Comparison of ENCODE assay signal across 24 mouse cellular contexts in the genomic region with DNA sequence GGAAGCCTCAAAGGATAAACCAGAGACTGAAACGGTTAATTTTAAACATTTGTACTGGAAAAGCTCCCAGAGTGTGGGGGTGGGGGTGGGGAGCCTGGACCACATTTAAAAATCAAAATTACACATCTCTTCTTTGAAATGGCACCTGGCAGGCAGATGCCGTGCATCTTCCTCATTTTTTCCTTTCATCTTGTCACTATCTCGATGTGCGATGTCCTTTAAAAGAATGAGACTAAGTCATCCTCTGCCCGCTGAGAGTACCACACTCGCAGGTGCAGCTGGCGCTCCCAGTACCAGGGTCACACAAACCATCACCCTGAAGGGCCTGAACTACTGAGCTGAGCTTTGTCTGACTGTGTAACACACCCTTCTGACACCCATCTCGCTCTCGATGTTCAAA. TPM values are rescaled to one million over a fixed set of nuclear protein-coding genes. Genes with fewer than 3 reads are reported as not detected.
DNase-seq lines count a peak whose midpoint lies in the region; ATAC-seq and TF ChIP-seq lines count a peak whose summit lies in the region.
"Had no signal": no experiment of that assay in that cellular context is flagged by ENCODE, and none has a peak within 500 bp of the region (broad histone marks: within the 10 kb centered on the region; RNA-seq: fewer than 3 reads in every experiment).

No protein-coding gene starts in this region.

- H3K27ac ChIP-seq in CH12.LX (ENCODE audit: insufficient read depth, low read depth): no peak overlapping the region
- H3K27ac ChIP-seq in thymus, adult 2 months (ENCODE audit: control insufficient read depth, insufficient read depth, low read length): no peak overlapping the region
- H3K27ac ChIP-seq in hindbrain, embryonic 14.5 days: no peak overlapping the region
- H3K27ac ChIP-seq: embryonic facial prominence, embryonic 12.5 days; forebrain, embryonic 15.5 days; heart, adult 2 months; intestine, embryonic 15.5 days had no signal

- in situ Hi-C loops in CH12.LX (cut with MboI; ENCODE audit: low pct_ligation_motif_present, low pct_unique_long_range_greater_than_20kb, low sequenced_read_pairs): no loop called here

- no peak overlapping the region for H3K4me3 ChIP-seq in CH12.LX (replicated peaks in 1 of 3; ENCODE audit: low read depth in 2 of 3, low read length in 2 of 3, poor library complexity in 1 of 3)
- no peak overlapping the region for H3K4me3 ChIP-seq in thymus, adult 2 months (ENCODE audit: control insufficient read depth, insufficient read depth, low read length)
- no peak overlapping the region for H3K4me3 ChIP-seq in hindbrain, embryonic 14.5 days (replicated peaks; ENCODE audit: low read length)
- H3K4me3 ChIP-seq: embryonic facial prominence, embryonic 12.5 days; forebrain, embryonic 15.5 days; heart, adult 2 months; heart, embryonic 12.5 days; intestine, embryonic 15.5 days had no signal

- no peak for TF ChIP-seq POLR2A in CH12.LX (IDR thresholded peaks at IDR 0.05; ENCODE audit: low read depth, low read length)
- no peak for TF ChIP-seq POLR2A in thymus, adult 2 months (IDR thresholded peaks at IDR 0.05; ENCODE audit: control insufficient read depth, extremely low read depth, insufficient read depth, low read length, poor library complexity)

- peak overlapping the region; percentile 32; the same call in 1 of the 2 replicates for H3K4me2 ChIP-seq in CH12.LX (ENCODE audit: insufficient read depth, low read depth, poor library complexity, severe bottlenecking)
- no peak overlapping the region for H3K4me2 ChIP-seq in hindbrain, embryonic 14.5 days (replicated peaks)
- H3K4me2 ChIP-seq: embryonic facial prominence, embryonic 12.5 days; heart, embryonic 12.5 days; intestine, embryonic 15.5 days had no signal

- peak; percentile 31 for DNase-seq in cerebellum, adult 9-11 months
- no peak for DNase-seq in cerebellum, postnatal 14 days
- DNase-seq in CH12.LX (ENCODE audit: extremely low read depth): peak; percentile 19
- peak; percentile 45 for DNase-seq in thymus, adult 2 months
- DNase-seq in thymus, postnatal 25 days: peak; percentile 60
- DNase-seq in gastrocnemius, postnatal 4 days (ENCODE audit: low spot score in 2 of 2): no peak
- no peak for DNase-seq in hindbrain, embryonic 14.5 days (ENCODE audit: low spot score)
- DNase-seq in lung, postnatal 14 days: no peak
- DNase-seq: adrenal gland, adult 8-10 months; adrenal gland, postnatal 36 days; cerebellum, postnatal 25 days; gastrocnemius, postnatal 10 days; heart, adult 2 months; heart, postnatal 36 days had no signal

- no peak for TF ChIP-seq RAD21 in CH12.LX (IDR thresholded peaks at IDR 0.05; ENCODE audit: low read depth, low read length)

- H3K9me3 ChIP-seq in CH12.LX (replicated peaks; ENCODE audit: low read length): peaks cover 14% of the 10 kb centered on the region
- no peaks in the 10 kb centered on the region for H3K9me3 ChIP-seq in hindbrain, embryonic 14.5 days (ENCODE audit: control insufficient read depth, low read length)
- H3K9me3 ChIP-seq: embryonic facial prominence, embryonic 12.5 days; forebrain, embryonic 15.5 days; heart, embryonic 12.5 days; intestine, embryonic 15.5 days had no signal

- H3K4me1 ChIP-seq in CH12.LX (ENCODE audit: control insufficient read depth in 1 of 2, insufficient read depth in 2 of 2): peaks cover 36 to 54% of the 10 kb centered on the region in 2 experiments
- H3K4me1 ChIP-seq in thymus, adult 2 months (replicated peaks; ENCODE audit: control insufficient read depth, insufficient read depth, low read length): peaks cover 67% of the 10 kb centered on the region
- peaks cover 17% of the 10 kb centered on the region for H3K4me1 ChIP-seq in hindbrain, embryonic 14.5 days (replicated peaks; ENCODE audit: control insufficient read depth, insufficient read depth, low read length)

- WGBS in thymus, adult 2 months: 8% methylated on average over 9 of the region's 9 CpGs
- WGBS in hindbrain, embryonic 14.5 days: 73% methylated on average over 9 of the region's 9 CpGs

- no peak for ATAC-seq in hindbrain, embryonic 14.5 days (ENCODE audit: low FRiP score)
- ATAC-seq: forebrain, embryonic 15.5 days; hindbrain, embryonic 16.5 days; intestine, embryonic 15.5 days had no signal

- no peaks in the 10 kb centered on the region for H3K36me3 ChIP-seq in CH12.LX (replicated peaks in 1 of 2; ENCODE audit: control insufficient read depth in 1 of 2, insufficient read depth in 1 of 2, low read length in 1 of 2)
- H3K36me3 ChIP-seq in thymus, adult 2 months (ENCODE audit: control insufficient read depth, insufficient read depth, low read length): no peaks in the 10 kb centered on the region
- H3K36me3 ChIP-seq in hindbrain, embryonic 14.5 days (replicated peaks; ENCODE audit: control insufficient read depth, insufficient read depth): no peaks in the 10 kb centered on the region
- H3K36me3 ChIP-seq: embryonic facial prominence, embryonic 12.5 days; forebrain, embryonic 15.5 days; G1E; heart, embryonic 12.5 days; intestine, embryonic 15.5 days had no signal

- dilution Hi-C loops in CH12.LX (cut with MboI; ENCODE audit: extremely low pct_ligation_motif_present, extremely low pct_unique_long_range_greater_than_20kb, low sequenced_read_pairs): no loop called here

- TF ChIP-seq CTCF in CH12.LX (conservative IDR thresholded peaks at IDR 0.05 in 1 of 2, IDR thresholded peaks at IDR 0.05 in 1 of 2; ENCODE audit: low read depth in 2 of 2, low read length in 2 of 2): no peak
- no peak for TF ChIP-seq CTCF in thymus, adult 2 months (IDR thresholded peaks at IDR 0.05; ENCODE audit: borderline replicate concordance, control insufficient read depth, extremely low read depth, insufficient read depth, low read length, poor library complexity)

- H3K79me2 ChIP-seq in CH12.LX (replicated peaks; ENCODE audit: control insufficient read depth, extremely low read depth, insufficient read depth, poor library complexity, severe bottlenecking): no peaks in the 10 kb centered on the region

- peak; percentile 64 for TF ChIP-seq EP300 in CH12.LX (IDR thresholded peaks at IDR 0.05; ENCODE audit: low read length)

- H3K27me3 ChIP-seq in CH12.LX (replicated peaks): no peaks in the 10 kb centered on the region
- peaks cover 5% of the 10 kb centered on the region; the same call in 1 of the 2 replicates for H3K27me3 ChIP-seq in thymus, adult 2 months (ENCODE audit: control insufficient read depth, insufficient read depth, low read length)
- peaks cover 45% of the 10 kb centered on the region for H3K27me3 ChIP-seq in hindbrain, embryonic 14.5 days (ENCODE audit: control insufficient read depth, insufficient read depth, low read length)

- no peak overlapping the region for H3K9ac ChIP-seq in CH12.LX (ENCODE audit: insufficient read depth, low read depth)
- H3K9ac ChIP-seq in hindbrain, embryonic 14.5 days: no peak overlapping the region
- H3K9ac ChIP-seq: embryonic facial prominence, embryonic 12.5 days; forebrain, embryonic 15.5 days; heart, embryonic 12.5 days; intestine, embryonic 15.5 days had no signal

TF ChIP-seq in CH12.LX, 34 proteins besides CTCF, POLR2A, EP300 and RAD21:
- TF ChIP-seq SMC3 (IDR thresholded peaks at IDR 0.05; ENCODE audit: low read depth, low read length) (no peak), USF2 (conservative IDR thresholded peaks at IDR 0.05; ENCODE audit: low read depth, low read length) (no peak), ZMIZ1 (IDR thresholded peaks at IDR 0.05; ENCODE audit: low read depth, low read length) (no peak), USF1 (IDR thresholded peaks at IDR 0.05; ENCODE audit: low read depth, low read length) (no peak), JUND (conservative IDR thresholded peaks at IDR 0.05; ENCODE audit: low read depth, low read length) (0 out of 2 replicates have a peak, but pooled peaks have one; percentile 34), CHD1 (IDR thresholded peaks at IDR 0.05; ENCODE audit: low read depth, low read length) (no peak), TBP (conservative IDR thresholded peaks at IDR 0.05; ENCODE audit: low read depth, low read length) (no peak), JUN (IDR thresholded peaks at IDR 0.05; ENCODE audit: insufficient read depth, low read depth, low read length) (peak; percentile 47; the same call in 1 of the 2 replicates), PAX5 (IDR thresholded peaks at IDR 0.05; ENCODE audit: low read length) (no peak), BHLHE40 (IDR thresholded peaks at IDR 0.05; ENCODE audit: low read depth, low read length) (peak; percentile 46), TCF12 (IDR thresholded peaks at IDR 0.05; ENCODE audit: low read depth, low read length) (peak; percentile 74), CHD2 (IDR thresholded peaks at IDR 0.05; ENCODE audit: low read length) (peak; percentile 67; the same call in 1 of the 2 replicates), IRF4 (IDR thresholded peaks at IDR 0.05; ENCODE audit: low read depth, low read length) (0 out of 2 replicates have a peak, but pooled peaks have one; percentile 26), MAFK (IDR thresholded peaks at IDR 0.05; ENCODE audit: insufficient replicate concordance, low read length) (no peak), ZNF384 (IDR thresholded peaks at IDR 0.05; ENCODE audit: low read depth, low read length) (no peak)
TF ChIP-seq in CH12.LX: peak in this region for 6.

RNA-seq across cellular contexts. Expression of a gene that starts 2.2 kb away (rescaled TPM):
- not detected in 2 replicates for total RNA-seq in CH12.LX (2012; rRNA removed)
- total RNA-seq in CH12.LX (2014; rRNA removed): not detected in 2 replicates
- polyA plus RNA-seq in CH12.LX (2012; ENCODE audit: insufficient read length, low read depth): not detected in 2 replicates
- polyA plus RNA-seq in thymus, adult 2 months (2012; rRNA removed): 24.4 and 41.7 TPM in 2 replicates
- total RNA-seq in gastrocnemius, postnatal 4 days (2021): not detected
- 1.2 and 2.3 TPM in 2 replicates for polyA plus RNA-seq in hindbrain, embryonic 14.5 days (2014; fragmentation: Nextera tagmentation; extraction: Ambion mirVana)
- total RNA-seq: adrenal gland, postnatal 36 days; G1E; gastrocnemius, postnatal 10 days; heart, adult 2 months; heart, postnatal 36 days had no signal
- polyA plus RNA-seq: embryonic facial prominence, embryonic 12.5 days; forebrain, embryonic 11.5 days; G1E; gonadal fat pad, adult 2 months; heart, adult 2 months; heart, embryonic 12.5 days; heart, postnatal 0 days; hindbrain, embryonic 11.5 days; intestine, embryonic 15.5 days had no signal

RNA-seq across cellular contexts. Expression of a gene that starts 24.4 kb away (rescaled TPM):
- 0.34 and 0.42 TPM in 2 replicates for total RNA-seq in CH12.LX (2012; rRNA removed)
- not detected in 2 replicates for total RNA-seq in CH12.LX (2014; rRNA removed)
- 0.11 and 0.34 TPM in 2 replicates for polyA plus RNA-seq in CH12.LX (2012; ENCODE audit: insufficient read length, low read depth)
- 8.5 and 9.7 TPM in 2 replicates for polyA plus RNA-seq in thymus, adult 2 months (2012; rRNA removed)
- total RNA-seq in gastrocnemius, postnatal 4 days (2021): under 1 TPM; 0.22 to 0.29 TPM
- 2.6 and 2.8 TPM in 2 replicates for polyA plus RNA-seq in hindbrain, embryonic 14.5 days (2014; fragmentation: Nextera tagmentation; extraction: Ambion mirVana)
- total RNA-seq: adrenal gland, postnatal 36 days; heart, adult 2 months; heart, postnatal 36 days had no signal
- polyA plus RNA-seq: heart, postnatal 0 days had no signal

RNA-seq across cellular contexts. Expression of a gene that starts 45.9 kb away (rescaled TPM):
- total RNA-seq in CH12.LX (2012; rRNA removed): not detected in 2 replicates
- not detected in 2 replicates for total RNA-seq in CH12.LX (2014; rRNA removed)
- not detected in 2 replicates for polyA plus RNA-seq in CH12.LX (2012; ENCODE audit: insufficient read length, low read depth)
- 0.10 and 0.11 TPM in 2 replicates for polyA plus RNA-seq in thymus, adult 2 months (2012; rRNA removed)
- not detected for total RNA-seq in gastrocnemius, postnatal 4 days (2021)
- not detected in 2 replicates for polyA plus RNA-seq in hindbrain, embryonic 14.5 days (2014; fragmentation: Nextera tagmentation; extraction: Ambion mirVana)
- total RNA-seq: adrenal gland, adult 8-10 months; adrenal gland, postnatal 36 days; gastrocnemius, postnatal 10 days; heart, adult 2 months; heart, postnatal 36 days had no signal
- polyA plus RNA-seq: forebrain, embryonic 15.5 days; G1E; heart, adult 2 months; heart, embryonic 12.5 days; heart, postnatal 0 days; hindbrain, embryonic 16.5 days had no signal

Comparison
In these comparisons a context has a peak if more than half of its experiments do, and no peak if none do; other contexts are left out.
1. DNase-seq: peak in cerebellum, adult 9-11 months (single experiment), CH12.LX (single experiment), thymus, adult 2 months (single experiment) and thymus, postnatal 25 days (single experiment); none in cerebellum, postnatal 14 days (0 of 2), gastrocnemius, postnatal 4 days (0 of 2), hindbrain, embryonic 14.5 days (single experiment) and lung, postnatal 14 days (single experiment).